Mouse (Mus musculus) midbrain, embryonic 15.5 days (tissue): ENCODE measurements around the gene Rad52. TPM values are rescaled to one million over a fixed set of nuclear protein-coding genes. Genes with fewer than 3 reads are reported as not detected.

Experiments
- ATAC-seq: fragments of 200-750 bp; cut with Nextera tagmentation; replicated peaks from 2 replicates; pipeline ENCODE4 v1.8.0; 2017; ENCODE audit warnings: moderate TSS enrichment
- H3K27ac ChIP-seq: fragments of 300-500 bp; sonication (generic); 2 replicates; pipeline ENCODE4 v1.5.1; 2015; ENCODE audit warnings: mild to moderate bottlenecking, inconsistent platforms
- H3K27me3 ChIP-seq: fragments of 300-500 bp; sonication (generic); replicated peaks from 2 replicates; pipeline ENCODE4 v1.6.1; 2015; ENCODE audit warnings: inconsistent platforms
- H3K36me3 ChIP-seq: fragments of 300-500 bp; sonication (generic); replicated peaks from 2 replicates; pipeline ENCODE4 v1.6.1; 2015; ENCODE audit warnings: inconsistent platforms
- H3K4me1 ChIP-seq: fragments of 300-500 bp; sonication (generic); 2 replicates; pipeline ENCODE4 v1.6.1; 2015; ENCODE audit warnings: inconsistent platforms
- H3K4me2 ChIP-seq: fragments of 300-500 bp; sonication (generic); 2 replicates; pipeline ENCODE4 v1.6.1; 2015; ENCODE audit warnings: inconsistent platforms, mild to moderate bottlenecking, moderate library complexity
- H3K4me3 ChIP-seq: fragments of 300-500 bp; sonication (generic); 2 replicates; pipeline ENCODE4 v1.5.1; 2015; ENCODE audit warnings: mild to moderate bottlenecking, inconsistent platforms
- H3K9ac ChIP-seq: fragments of 300-500 bp; sonication (generic); 2 replicates; pipeline ENCODE4 v1.6.1; 2015; ENCODE audit warnings: mild to moderate bottlenecking, inconsistent platforms
- H3K9me3 ChIP-seq: fragments of 300-500 bp; sonication (generic); 2 replicates; pipeline ENCODE4 v1.6.1; 2016; ENCODE audit warnings: inconsistent platforms
- WGBS: fragments of 180-500 bp; shearing (Covaris S2); methylation state at CpG from one replicate; pipeline ENCODE4 v1.1.7; 2015; ENCODE audit warnings: mixed read lengths; 5-methylcytosine and 5-hydroxymethylcytosine counted together
- polyA plus RNA-seq: library from polyadenylated mRNA; unstranded; fragments of >200 nt; fragmentation: Nextera tagmentation; extraction: Ambion mirVana; gene quantifications from 2 replicates; pipeline ENCODE4 v1.2.1, GENCODE M21; 2015

Gene Rad52
- 26.5 and 28.7 TPM in 2 replicates for polyA plus RNA-seq

DNA sequence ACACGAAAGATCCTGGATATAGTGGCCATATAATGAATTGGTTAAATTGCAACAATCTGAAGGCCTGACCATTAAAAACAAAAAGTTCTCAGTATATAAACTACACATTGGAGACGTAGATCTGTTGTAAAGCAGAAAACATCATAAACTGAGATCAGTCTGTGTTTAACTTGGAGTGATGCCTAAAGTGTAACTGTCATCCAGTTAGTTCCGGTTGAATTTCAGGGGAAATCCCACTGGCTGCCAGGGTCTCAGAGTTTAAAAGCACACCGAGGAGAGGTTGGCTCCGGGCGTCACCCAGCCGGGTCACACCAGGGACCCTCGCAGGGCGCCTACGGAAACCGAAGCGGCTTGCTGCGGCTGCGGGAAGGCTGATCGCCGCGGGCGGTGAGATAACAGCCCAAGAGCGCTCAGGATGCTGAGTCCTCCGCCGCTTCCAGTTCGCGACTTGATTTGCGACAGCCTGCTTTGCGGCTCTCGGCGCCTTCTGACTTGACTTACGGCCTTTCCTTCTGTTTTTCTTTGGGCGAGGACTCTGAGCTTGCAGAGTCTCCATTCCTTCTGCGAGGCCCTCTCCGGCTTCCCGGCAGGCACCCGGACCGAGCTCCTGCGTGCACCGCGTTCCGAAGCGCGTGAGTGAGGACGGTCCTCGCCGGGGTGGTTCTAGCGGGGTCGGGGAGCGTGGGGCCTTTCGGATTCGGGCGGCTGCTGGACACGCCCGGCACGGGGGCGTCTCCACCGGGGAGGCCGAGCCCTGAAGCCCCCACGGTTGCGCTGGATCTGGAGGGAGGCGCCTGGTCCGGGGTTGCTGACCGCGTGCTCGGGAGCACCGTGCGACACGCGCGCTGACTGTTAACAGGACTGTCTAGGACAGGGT lies at the start of gene Rad52:
Gene Rad52, plus strand, starts transcription at position 495 of the 877 bp plus-strand sequence.
- WGBS, result 1% methylated on average over 67 of the region's 67 CpGs
- Histone ChIP-seq H3K27me3 (no peaks in the 10 kb centered on the region), H3K4me3 (peak within 1 kb of the TSS; percentile 71)

DNA sequence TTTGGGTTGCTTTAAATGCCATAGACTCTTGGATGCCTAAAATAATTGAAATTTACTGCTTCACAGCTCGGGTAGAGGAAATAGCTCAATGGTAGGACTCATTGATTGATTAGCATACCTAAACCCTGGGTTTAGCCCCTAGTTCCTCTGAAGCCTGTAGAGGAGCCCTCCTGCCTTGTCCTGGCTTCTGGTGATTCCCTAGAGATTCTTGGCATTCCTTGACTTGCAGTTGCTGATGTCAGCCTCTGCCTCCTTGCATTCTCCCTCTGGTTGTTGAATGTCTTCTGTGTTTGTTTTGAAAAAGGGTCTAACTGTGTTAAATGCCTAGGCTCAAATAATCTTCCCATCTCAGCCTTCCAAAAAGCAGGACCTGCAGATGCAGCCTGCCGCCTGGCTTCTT lies 48.3 kb upstream of the Rad52 start:
- Histone ChIP-seq H3K4me3 (no peak overlapping the region), H3K9me3 (no peaks in the 10 kb centered on the region), H3K36me3 (no peaks in the 10 kb centered on the region), H3K27me3 (no peaks in the 10 kb centered on the region), H3K4me1 (peaks cover 4% of the 10 kb centered on the region), H3K27ac (no peak overlapping the region), H3K9ac (no peak overlapping the region), H3K4me2 (no peak overlapping the region)
- ATAC-seq, result no peak
- WGBS, result 57% methylated on average over 2 of the region's 2 CpGs

More for the DNA sequence above, at the start of gene Rad52:
- ATAC-seq, result peak; percentile 94
- no peaks in the 10 kb centered on the region for H3K9me3 ChIP-seq
- peak within 1 kb of the TSS; percentile 77 for H3K9ac ChIP-seq
- H3K4me2 ChIP-seq, result peak within 1 kb of the TSS; percentile 82
- H3K4me1 ChIP-seq, result peaks cover 12% of the 10 kb centered on the region
- H3K27ac ChIP-seq, result peak within 1 kb of the TSS; percentile 84
- H3K36me3 ChIP-seq, result 0 out of 2 replicates have a peak, but pooled peaks cover 5% of the 10 kb centered on the region

- Histone ChIP-seq H3K4me2 (no peak overlapping the region), H3K9ac (no peak overlapping the region), H3K36me3 (no peaks in the 10 kb centered on the region), H3K4me3 (no peak overlapping the region), H3K27me3 (no peaks in the 10 kb centered on the region), H3K27ac (no peak overlapping the region), H3K9me3 (no peaks in the 10 kb centered on the region), H3K4me1 (no peaks in the 10 kb centered on the region)
- ATAC-seq, result no peak
- 74% methylated on average over 4 of the region's 4 CpGs for WGBS
Observed at GRCm38 (mm10) chr6:119855471-119855870, 47.0 kb upstream of the Rad52 start.

DNA sequence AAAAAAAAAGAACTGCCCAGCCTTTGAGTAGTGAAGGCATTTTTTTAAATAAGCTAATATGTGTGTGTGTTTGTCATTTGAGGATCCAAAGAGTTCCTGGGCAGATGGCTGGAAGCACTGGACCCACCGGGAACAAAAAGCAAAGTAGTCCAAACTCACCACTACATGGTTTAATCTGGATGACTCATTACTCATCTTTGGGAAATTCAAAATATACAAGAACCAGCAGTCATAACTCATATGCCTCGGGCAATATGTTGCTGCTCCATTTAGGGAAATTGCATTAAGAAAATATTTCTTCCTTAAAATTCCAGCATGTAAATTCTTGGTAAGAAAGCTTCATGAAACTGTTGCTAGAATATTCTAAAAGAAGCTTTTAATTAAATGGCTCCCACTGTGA lies 42.3 kb upstream of the Rad52 start:
- H3K36me3 ChIP-seq, result no peaks in the 10 kb centered on the region
- WGBS, result 97% methylated on average over 2 of the region's 2 CpGs
- H3K4me2 ChIP-seq, result no peak overlapping the region
- no peaks in the 10 kb centered on the region for H3K4me1 ChIP-seq
- H3K4me3 ChIP-seq, result no peak overlapping the region
- no peaks in the 10 kb centered on the region for H3K9me3 ChIP-seq
- ATAC-seq, result no peak
- no peak overlapping the region for H3K9ac ChIP-seq
- H3K27ac ChIP-seq, result no peak overlapping the region
- no peaks in the 10 kb centered on the region for H3K27me3 ChIP-seq

- H3K4me2 ChIP-seq, result no peak overlapping the region
- no peak overlapping the region for H3K4me3 ChIP-seq
- H3K9ac ChIP-seq, result no peak overlapping the region
- no peak overlapping the region for H3K27ac ChIP-seq
- H3K36me3 ChIP-seq, result no peaks in the 10 kb centered on the region
- WGBS, result 31% methylated on average over 8 of the region's 8 CpGs
- no peaks in the 10 kb centered on the region for H3K4me1 ChIP-seq
- no peaks in the 10 kb centered on the region for H3K27me3 ChIP-seq
- no peaks in the 10 kb centered on the region for H3K9me3 ChIP-seq
- ATAC-seq, result no peak
Observed at GRCm38 (mm10) chr6:119861519-119861918, 41.0 kb upstream of the Rad52 start.

- no peak overlapping the region for H3K27ac ChIP-seq
- no peak overlapping the region for H3K4me3 ChIP-seq
- no peak for ATAC-seq
- whole genome bisulfite sequencing, result 85% methylated on average over 11 of the region's 11 CpGs
- H3K36me3 ChIP-seq, result no peaks in the 10 kb centered on the region
- H3K9ac ChIP-seq, result no peak overlapping the region
- H3K4me1 ChIP-seq, result no peaks in the 10 kb centered on the region
- no peak overlapping the region for H3K4me2 ChIP-seq
- H3K27me3 ChIP-seq, result no peaks in the 10 kb centered on the region
- H3K9me3 ChIP-seq, result no peaks in the 10 kb centered on the region
Observed at GRCm38 (mm10) chr6:119864341-119865034, 38.0 kb upstream of the Rad52 start.

GRCm38 (mm10) chr6:119883151-119883550 lies 19.3 kb upstream of the Rad52 start:
- no peak overlapping the region for H3K4me2 ChIP-seq
- no peak overlapping the region for H3K9ac ChIP-seq
- no peaks in the 10 kb centered on the region for H3K4me1 ChIP-seq
- H3K9me3 ChIP-seq, result no peaks in the 10 kb centered on the region
- no peaks in the 10 kb centered on the region for H3K36me3 ChIP-seq
- H3K27ac ChIP-seq, result no peak overlapping the region
- WGBS, result 81% methylated on average over 7 of the region's 7 CpGs
- ATAC-seq, result no peak
- no peak overlapping the region for H3K4me3 ChIP-seq
- H3K27me3 ChIP-seq, result no peaks in the 10 kb centered on the region

GRCm38 (mm10) chr6:119892711-119893110 lies 9.8 kb upstream of the Rad52 start:
- H3K36me3 ChIP-seq, result no peaks in the 10 kb centered on the region
- H3K4me3 ChIP-seq, result no peak overlapping the region
- no peak overlapping the region for H3K27ac ChIP-seq
- H3K27me3 ChIP-seq, result no peaks in the 10 kb centered on the region
- H3K4me1 ChIP-seq, result no peaks in the 10 kb centered on the region
- no peak for ATAC-seq
- H3K4me2 ChIP-seq, result no peak overlapping the region
- H3K9me3 ChIP-seq, result no peaks in the 10 kb centered on the region
- no peak overlapping the region for H3K9ac ChIP-seq
- WGBS, result 88% methylated on average over 7 of the region's 7 CpGs

GRCm38 (mm10) chr6:119903081-119903789 lies 737 bp downstream of the Rad52 start:
- 23% methylated on average over 15 of the region's 15 CpGs for WGBS
- no peaks in the 10 kb centered on the region for H3K27me3 ChIP-seq
- peak overlapping the region; percentile 84 for H3K27ac ChIP-seq
- no peaks in the 10 kb centered on the region for H3K9me3 ChIP-seq
- peak overlapping the region; percentile 77 for H3K9ac ChIP-seq
- H3K36me3 ChIP-seq, result 0 out of 2 replicates have a peak, but pooled peaks cover 5% of the 10 kb centered on the region
- H3K4me3 ChIP-seq, result peak overlapping the region; percentile 71
- ATAC-seq, result no peak
- peak overlapping the region; percentile 82 for H3K4me2 ChIP-seq
- H3K4me1 ChIP-seq, result peaks cover 12% of the 10 kb centered on the region

GRCm38 (mm10) chr6:119905461-119905860 lies 3.0 kb downstream of the Rad52 start:
- Histone ChIP-seq H3K4me1 (peaks cover 12% of the 10 kb centered on the region), H3K27me3 (no peaks in the 10 kb centered on the region), H3K36me3 (0 out of 2 replicates have a peak, but pooled peaks cover 5% of the 10 kb centered on the region), H3K4me2 (no peak overlapping the region), H3K4me3 (no peak overlapping the region), H3K9ac (no peak overlapping the region), H3K9me3 (no peaks in the 10 kb centered on the region), H3K27ac (no peak overlapping the region)
- WGBS, result 83% methylated on average over 5 of the region's 5 CpGs
- no peak for ATAC-seq

DNA sequence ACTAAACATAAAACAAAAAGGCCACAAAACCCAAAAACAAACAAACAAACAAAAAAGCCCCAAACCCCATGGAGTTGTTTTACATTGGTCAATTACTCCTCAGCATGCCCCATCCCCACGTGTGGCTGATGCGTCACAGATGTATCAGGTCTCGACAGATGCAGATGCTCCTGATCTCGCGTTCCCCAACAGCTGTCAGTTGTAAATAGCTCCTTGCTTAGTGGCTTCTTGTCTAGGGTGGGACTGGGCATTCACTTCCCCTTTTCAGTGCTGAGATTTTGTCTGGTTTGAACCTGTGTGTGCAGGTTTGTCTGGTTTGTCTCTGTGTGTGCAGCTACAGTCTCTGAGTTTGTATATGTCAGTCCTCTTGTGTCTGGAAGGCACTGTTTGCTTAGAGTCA lies 9.5 kb downstream of the Rad52 start:
- H3K9ac ChIP-seq, result no peak overlapping the region
- no peaks in the 10 kb centered on the region for H3K4me1 ChIP-seq
- no peak for ATAC-seq
- 92% methylated on average over 5 of the region's 5 CpGs for WGBS
- H3K4me2 ChIP-seq, result no peak overlapping the region
- no peaks in the 10 kb centered on the region for H3K9me3 ChIP-seq
- H3K36me3 ChIP-seq, result peaks cover 36% of the 10 kb centered on the region
- no peak overlapping the region for H3K4me3 ChIP-seq
- no peak overlapping the region for H3K27ac ChIP-seq
- no peaks in the 10 kb centered on the region for H3K27me3 ChIP-seq

- Histone ChIP-seq H3K4me3 (no peak overlapping the region), H3K4me1 (no peaks in the 10 kb centered on the region), H3K4me2 (no peak overlapping the region), H3K9me3 (no peaks in the 10 kb centered on the region), H3K27ac (no peak overlapping the region), H3K36me3 (peaks cover 49% of the 10 kb centered on the region), H3K9ac (no peak overlapping the region), H3K27me3 (no peaks in the 10 kb centered on the region)
- ATAC-seq, result no peak
- 94% methylated on average over 5 of the region's 5 CpGs for WGBS
Observed at GRCm38 (mm10) chr6:119915710-119916109, 13.2 kb downstream of the Rad52 start.
